17 mouse cellular contexts compared by ENCODE assay signal in the genomic region with DNA sequence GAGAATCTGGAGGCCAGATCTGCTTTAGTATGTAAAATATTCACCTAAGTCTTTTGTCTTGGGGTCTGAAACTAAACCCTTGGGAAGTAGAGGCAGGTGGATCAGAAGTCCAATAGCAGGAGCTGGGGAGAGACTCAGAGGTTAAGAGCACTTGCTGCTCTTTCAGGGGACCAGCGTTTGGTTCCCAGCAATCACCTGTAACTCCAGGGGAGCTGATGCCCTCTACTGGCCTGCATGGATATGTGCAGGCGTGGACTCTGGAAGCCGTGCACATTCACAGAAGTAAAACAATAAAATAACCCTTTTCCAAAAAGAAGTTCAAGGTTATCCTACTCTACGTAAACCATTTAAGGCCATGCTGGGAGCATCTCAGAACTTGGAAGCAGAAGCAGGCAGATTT. TPM values are rescaled to one million over a fixed set of nuclear protein-coding genes. Genes with fewer than 3 reads are reported as not detected.
"Had no signal": no experiment of that assay in that cellular context is flagged by ENCODE, and none has a peak within 500 bp of the region (broad histone marks: within the 10 kb centered on the region; RNA-seq: fewer than 3 reads in every experiment).

No protein-coding gene starts in this region.

- H3K9me3 ChIP-seq: limb, embryonic 10.5 days; liver, embryonic 13.5 days; midbrain, embryonic 13.5 days; neural tube, embryonic 13.5 days had no signal

- H3K27ac ChIP-seq: left cerebral cortex, adult 2 months; limb, embryonic 10.5 days; liver, embryonic 13.5 days; midbrain, embryonic 13.5 days; neural tube, embryonic 13.5 days had no signal

- ATAC-seq: intestine, postnatal 0 days; lung, postnatal 0 days; midbrain, embryonic 13.5 days had no signal

- H3K4me2 ChIP-seq: liver, embryonic 13.5 days; midbrain, embryonic 13.5 days; neural tube, embryonic 13.5 days had no signal

- H3K27me3 ChIP-seq: midbrain, embryonic 13.5 days; neural tube, embryonic 13.5 days had no signal

- H3K9ac ChIP-seq: liver, embryonic 13.5 days; midbrain, embryonic 13.5 days; neural tube, embryonic 13.5 days had no signal

- H3K4me3 ChIP-seq: left cerebral cortex, adult 2 months; limb, embryonic 10.5 days; liver, embryonic 13.5 days; midbrain, embryonic 13.5 days; neural tube, embryonic 13.5 days had no signal

- DNase-seq: kidney, adult 8-10 months; kidney, postnatal 10 days; kidney, postnatal 4 days; liver, embryonic 13.5 days; lung, adult 2 months; lung, postnatal 36 days; retina, postnatal 1 day; right cerebral cortex, postnatal 14 days; thymus, adult 18-20 months; thymus, postnatal 14 days had no signal

- H3K36me3 ChIP-seq: limb, embryonic 10.5 days; liver, embryonic 13.5 days; midbrain, embryonic 13.5 days; neural tube, embryonic 13.5 days had no signal

- H3K4me1 ChIP-seq: liver, embryonic 13.5 days had no signal

RNA-seq across cellular contexts. Expression of a gene that starts 4.9 kb away (rescaled TPM):
- polyA plus RNA-seq: liver, embryonic 13.5 days; small intestine, adult 2 months had no signal

RNA-seq across cellular contexts. Expression of a gene that starts 53.8 kb away (rescaled TPM):
- polyA plus RNA-seq: small intestine, adult 2 months had no signal
